Mouse (Mus musculus): ENCODE measurements around the gene Isy1.

DNA sequence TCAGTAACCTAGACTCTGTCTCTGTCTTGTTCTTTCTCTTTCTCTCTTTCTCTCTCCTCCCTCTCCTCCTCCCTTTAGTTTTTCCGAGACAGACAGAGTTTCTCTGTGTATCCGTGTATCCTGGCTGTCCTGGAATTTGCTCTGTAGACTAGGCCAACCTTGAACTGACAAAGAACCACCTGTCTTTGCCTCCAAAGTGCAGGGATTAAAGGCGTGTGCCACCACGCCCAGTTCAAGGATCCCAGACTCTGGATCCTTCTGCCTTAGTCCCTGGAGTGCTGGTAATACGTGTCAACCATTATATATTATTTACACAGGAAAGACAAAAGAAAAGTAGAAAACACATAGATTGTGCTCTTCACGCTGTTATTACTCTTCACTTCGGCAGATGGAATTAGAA lies 32.6 kb upstream of the Isy1 start:
- TF ChIP-seq CTCF (conservative IDR thresholded peaks at IDR 0.05 in 1 of 2, IDR thresholded peaks at IDR 0.05 in 1 of 2; ENCODE audit: low read depth in 2 of 2, low read length in 2 of 2) (no peak), RCOR1 (conservative IDR thresholded peaks at IDR 0.05; ENCODE audit: low read depth, low read length) (no peak), EP300 (IDR thresholded peaks at IDR 0.05; ENCODE audit: low read length) (no peak), POLR2A (IDR thresholded peaks at IDR 0.05; ENCODE audit: low read depth, low read length) (no peak), KAT2A (IDR thresholded peaks at IDR 0.05; ENCODE audit: insufficient replicate concordance, low read length) (no peak), TBP (conservative IDR thresholded peaks at IDR 0.05; ENCODE audit: low read depth, low read length) (no peak), E2F4 (IDR thresholded peaks at IDR 0.05; ENCODE audit: insufficient replicate concordance, low read depth, low read length) (no peak), GABPA (IDR thresholded peaks at IDR 0.05; ENCODE audit: insufficient replicate concordance, low read depth, low read length) (no peak), MAFK (IDR thresholded peaks at IDR 0.05; ENCODE audit: insufficient replicate concordance, low read length) (no peak), TCF12 (IDR thresholded peaks at IDR 0.05; ENCODE audit: low read depth, low read length) (no peak)

All from CH12.LX (cell line).